In genomic region chr10:60173035-60173434, GRCm38 (mm10) we compare ENCODE assay signal across 8 mouse cellular contexts. TPM values are rescaled to one million over a fixed set of nuclear protein-coding genes. Genes with fewer than 3 reads are reported as not detected.
DNase-seq lines count a peak whose midpoint lies in the region; ATAC-seq lines count a peak whose summit lies in the region.

No protein-coding gene starts in this region.

- H3K4me1 ChIP-seq in forebrain, embryonic 13.5 days, result peaks cover 10% of the 10 kb centered on the region
- no peaks in the 10 kb centered on the region for H3K4me1 ChIP-seq in forebrain, embryonic 11.5 days (replicated peaks; ENCODE audit: control insufficient read depth, insufficient read depth, low read length)
- H3K4me1 ChIP-seq in midbrain, embryonic 14.5 days (ENCODE audit: control insufficient read depth, insufficient read depth, low read length), result no peaks in the 10 kb centered on the region
- H3K4me1 ChIP-seq in midbrain, embryonic 15.5 days, result no peaks in the 10 kb centered on the region

- 49% methylated on average over 10 of the region's 10 CpGs for WGBS in forebrain, embryonic 13.5 days
- WGBS in forebrain, embryonic 11.5 days, result 81% methylated on average over 10 of the region's 10 CpGs
- WGBS in midbrain, embryonic 14.5 days, result 72% methylated on average over 10 of the region's 10 CpGs
- 55% methylated on average over 10 of the region's 10 CpGs for WGBS in midbrain, embryonic 15.5 days

- H3K9ac ChIP-seq in forebrain, embryonic 13.5 days, result no peak overlapping the region
- no peak overlapping the region for H3K9ac ChIP-seq in forebrain, embryonic 11.5 days (ENCODE audit: low read length)
- no peak overlapping the region for H3K9ac ChIP-seq in midbrain, embryonic 14.5 days (replicated peaks; ENCODE audit: low read length)
- no peak overlapping the region for H3K9ac ChIP-seq in midbrain, embryonic 15.5 days

- no peak overlapping the region for H3K27ac ChIP-seq in forebrain, embryonic 13.5 days
- H3K27ac ChIP-seq in forebrain, embryonic 11.5 days (ENCODE audit: low read depth, low read length), result no peak overlapping the region
- no peak overlapping the region for H3K27ac ChIP-seq in midbrain, embryonic 14.5 days (replicated peaks; ENCODE audit: low read depth, low read length)
- no peak overlapping the region for H3K27ac ChIP-seq in midbrain, embryonic 15.5 days

- DNase-seq in forebrain, embryonic 11.5 days (ENCODE audit: low spot score), result no peak
- DNase-seq in midbrain, embryonic 14.5 days, result peak; percentile 53
- peak; percentile 81 to 90 for DNase-seq in layer of hippocampus, postnatal 14 days (ENCODE audit: low spot score in 2 of 2)
- DNase-seq in right cerebral cortex, adult 18-20 months, result peak; percentile 95
- no peak for DNase-seq in urinary bladder, postnatal 25 days (ENCODE audit: low spot score)
- no peak for DNase-seq in cerebellum, adult 11-12 months

- no peaks in the 10 kb centered on the region for H3K9me3 ChIP-seq in forebrain, embryonic 13.5 days (replicated peaks)
- no peaks in the 10 kb centered on the region for H3K9me3 ChIP-seq in forebrain, embryonic 11.5 days (ENCODE audit: control insufficient read depth, low read length)
- no peaks in the 10 kb centered on the region for H3K9me3 ChIP-seq in midbrain, embryonic 14.5 days (ENCODE audit: control insufficient read depth, low read length)
- no peaks in the 10 kb centered on the region for H3K9me3 ChIP-seq in midbrain, embryonic 15.5 days

- no peaks in the 10 kb centered on the region for H3K36me3 ChIP-seq in forebrain, embryonic 13.5 days (ENCODE audit: poor library complexity, severe bottlenecking)
- H3K36me3 ChIP-seq in forebrain, embryonic 11.5 days (ENCODE audit: control insufficient read depth, insufficient read depth, low read length), result no peaks in the 10 kb centered on the region
- no peaks in the 10 kb centered on the region for H3K36me3 ChIP-seq in midbrain, embryonic 14.5 days (ENCODE audit: control insufficient read depth, insufficient read depth, low read length)
- no peaks in the 10 kb centered on the region for H3K36me3 ChIP-seq in midbrain, embryonic 15.5 days (replicated peaks)

- no peak overlapping the region for H3K4me2 ChIP-seq in forebrain, embryonic 13.5 days
- no peak overlapping the region for H3K4me2 ChIP-seq in forebrain, embryonic 11.5 days (ENCODE audit: low read depth, low read length, severe bottlenecking)
- H3K4me2 ChIP-seq in midbrain, embryonic 14.5 days (ENCODE audit: low read length), result no peak overlapping the region
- H3K4me2 ChIP-seq in midbrain, embryonic 15.5 days, result no peak overlapping the region

- H3K4me3 ChIP-seq in forebrain, embryonic 13.5 days, result no peak overlapping the region
- no peak overlapping the region for H3K4me3 ChIP-seq in forebrain, embryonic 11.5 days (ENCODE audit: low read depth, low read length)
- no peak overlapping the region for H3K4me3 ChIP-seq in midbrain, embryonic 14.5 days (replicated peaks; ENCODE audit: low read depth, low read length)
- H3K4me3 ChIP-seq in midbrain, embryonic 15.5 days, result no peak overlapping the region

- H3K27me3 ChIP-seq in forebrain, embryonic 13.5 days, result no peaks in the 10 kb centered on the region
- no peaks in the 10 kb centered on the region for H3K27me3 ChIP-seq in forebrain, embryonic 11.5 days (ENCODE audit: control insufficient read depth, insufficient read depth, low read length)
- no peaks in the 10 kb centered on the region for H3K27me3 ChIP-seq in midbrain, embryonic 14.5 days (ENCODE audit: control insufficient read depth, insufficient read depth, low read length)
- H3K27me3 ChIP-seq in midbrain, embryonic 15.5 days (replicated peaks), result no peaks in the 10 kb centered on the region

- 0 out of 2 replicates have a peak, but pooled peaks have one; percentile 45 for ATAC-seq in forebrain, embryonic 13.5 days
- no peak for ATAC-seq in forebrain, embryonic 11.5 days (replicated peaks; ENCODE audit: low FRiP score)
- ATAC-seq in midbrain, embryonic 14.5 days (ENCODE audit: low FRiP score, low TSS enrichment), result no peak
- ATAC-seq in midbrain, embryonic 15.5 days (replicated peaks), result no peak

RNA-seq across cellular contexts. Expression of gene Chst3, which starts 46.0 kb away (rescaled TPM):
- polyA plus RNA-seq in forebrain, embryonic 13.5 days (2015; fragmentation: Nextera tagmentation; extraction: Ambion mirVana), result 2.1 TPM in 2 replicates
- 2.8 and 3.2 TPM in 2 replicates for polyA plus RNA-seq in forebrain, embryonic 11.5 days (2014; fragmentation: Nextera tagmentation; extraction: Ambion mirVana)
- polyA plus RNA-seq in midbrain, embryonic 14.5 days (2014; fragmentation: Nextera tagmentation; extraction: Ambion mirVana), result 0.86 and 0.94 TPM in 2 replicates
- polyA plus RNA-seq in midbrain, embryonic 15.5 days (2015; fragmentation: Nextera tagmentation; extraction: Ambion mirVana), result 1.1 and 1.6 TPM in 2 replicates
- total RNA-seq in layer of hippocampus, postnatal 14 days (2021), result 1 to 10 TPM; 3.8 to 4.1 TPM

Comparison
In these comparisons a context has a peak if more than half of its experiments do, and no peak if none do; other contexts are left out.
1. DNase-seq: peak in midbrain, embryonic 14.5 days (single experiment), layer of hippocampus, postnatal 14 days (2 of 2) and right cerebral cortex, adult 18-20 months (single experiment); none in forebrain, embryonic 11.5 days (single experiment), urinary bladder, postnatal 25 days (single experiment) and cerebellum, adult 11-12 months (single experiment).